Mouse (Mus musculus): ENCODE measurements around the gene Vmn2r21. TPM values are rescaled to one million over a fixed set of nuclear protein-coding genes. Genes with fewer than 3 reads are reported as not detected.
"Not testable (repeated sequence)": the region's sequence is repeated elsewhere in the genome, so short reads cannot be mapped to it uniquely, and the experiment has no call there.

Gene Vmn2r21
- polyA plus RNA-seq (2015; fragmentation: Nextera tagmentation; extraction: Ambion mirVana): not detected in 2 replicates

DNA sequence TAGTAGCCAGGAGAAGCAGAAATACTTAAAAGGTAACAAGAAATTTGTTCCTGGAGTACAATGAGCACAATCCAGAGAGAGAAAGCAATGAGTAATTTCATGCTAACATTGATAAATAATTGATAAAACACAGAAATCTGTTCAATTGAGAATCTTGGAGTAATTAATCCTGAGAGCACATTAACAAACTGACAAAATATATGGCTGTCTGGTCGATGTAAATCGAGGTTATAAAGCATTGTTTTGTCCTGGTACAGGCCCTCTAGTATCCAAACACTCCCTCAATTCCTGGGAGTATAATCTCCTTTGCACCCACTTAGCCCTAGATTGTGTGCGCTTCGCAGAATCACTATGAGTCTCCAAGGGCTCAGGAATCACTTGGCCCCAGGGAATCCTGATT lies at the start of gene Vmn2r21:
Vmn2r21 (minus strand) TSS at position 101 of the 400 bp plus-strand sequence.
- H3K9ac ChIP-seq (ENCODE audit: low read depth, low read length); H3K27me3 ChIP-seq (ENCODE audit: insufficient read depth, low read length); H3K4me3 ChIP-seq (replicated peaks; ENCODE audit: low read depth, low read length); ATAC-seq (replicated peaks; ENCODE audit: low FRiP score, low read depth); H3K36me3 ChIP-seq (ENCODE audit: insufficient read depth, low read length); H3K9me3 ChIP-seq (replicated peaks; ENCODE audit: low read length); H3K27ac ChIP-seq; H3K4me1 ChIP-seq (replicated peaks; ENCODE audit: insufficient read depth, low read length); H3K4me2 ChIP-seq (ENCODE audit: low read length); DNase-seq (ENCODE audit: low spot score): not testable (repeated sequence)
- no CpG with 5 or more reads among the region's 4 CpGs for WGBS

DNA sequence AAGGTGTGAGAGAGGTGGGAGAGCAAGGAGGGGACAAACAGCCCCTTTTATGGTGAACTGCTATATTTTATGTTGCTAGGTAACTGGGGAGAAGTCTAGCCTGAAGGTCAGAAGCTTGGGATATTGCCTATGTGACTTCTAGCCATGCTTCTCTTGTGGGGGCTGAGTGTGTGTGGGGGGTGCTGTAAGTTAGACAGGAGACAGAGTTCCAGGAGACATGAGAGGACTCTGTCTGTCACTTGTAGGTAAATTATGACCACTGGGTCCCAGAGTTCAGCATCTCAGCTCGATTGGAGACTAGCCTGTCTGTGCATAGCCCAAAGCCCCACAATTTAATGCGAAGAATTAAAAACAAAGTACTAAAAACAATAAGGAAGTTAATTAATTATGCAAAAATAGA lies 41.5 kb upstream of the Vmn2r21 start:
- WGBS: no CpG with 5 or more reads among the region's 2 CpGs
- H3K4me2 ChIP-seq (ENCODE audit: low read length); H3K9ac ChIP-seq (ENCODE audit: low read depth, low read length); H3K4me3 ChIP-seq (replicated peaks; ENCODE audit: low read depth, low read length); H3K27ac ChIP-seq; H3K36me3 ChIP-seq (ENCODE audit: insufficient read depth, low read length); ATAC-seq (replicated peaks; ENCODE audit: low FRiP score, low read depth); H3K27me3 ChIP-seq (ENCODE audit: insufficient read depth, low read length); DNase-seq (ENCODE audit: low spot score); H3K4me1 ChIP-seq (replicated peaks; ENCODE audit: insufficient read depth, low read length); H3K9me3 ChIP-seq (replicated peaks; ENCODE audit: low read length): not testable (repeated sequence)

DNA sequence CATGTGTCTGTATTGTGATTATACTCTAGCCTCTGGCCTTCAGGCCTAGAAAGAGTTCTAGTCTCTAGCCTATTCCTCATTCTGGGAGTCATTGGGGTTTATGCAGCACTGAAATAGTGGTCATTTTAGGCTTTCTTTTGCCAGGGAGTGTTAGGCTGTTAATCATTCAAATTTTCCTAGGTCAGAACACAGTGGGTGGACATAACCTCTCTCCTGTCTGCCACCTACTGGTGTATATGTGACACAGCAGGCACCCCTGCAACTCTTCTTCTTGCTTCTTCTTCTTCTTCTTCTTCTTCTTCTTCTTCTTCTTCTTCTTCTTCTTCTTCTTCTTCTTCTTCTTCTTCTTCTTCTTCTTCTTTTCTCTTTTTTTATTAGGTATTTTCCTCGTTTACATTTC lies 6.5 kb upstream of the Vmn2r21 start:
- not testable (repeated sequence) for H3K36me3 ChIP-seq (ENCODE audit: insufficient read depth, low read length); H3K9me3 ChIP-seq (replicated peaks; ENCODE audit: low read length); H3K9ac ChIP-seq (ENCODE audit: low read depth, low read length); H3K27me3 ChIP-seq (ENCODE audit: insufficient read depth, low read length); ATAC-seq (replicated peaks; ENCODE audit: low FRiP score, low read depth); H3K4me2 ChIP-seq (ENCODE audit: low read length); H3K4me3 ChIP-seq (replicated peaks; ENCODE audit: low read depth, low read length); DNase-seq (ENCODE audit: low spot score); H3K27ac ChIP-seq; H3K4me1 ChIP-seq (replicated peaks; ENCODE audit: insufficient read depth, low read length)
- no CpG with 5 or more reads among the region's 1 CpGs for WGBS

DNA sequence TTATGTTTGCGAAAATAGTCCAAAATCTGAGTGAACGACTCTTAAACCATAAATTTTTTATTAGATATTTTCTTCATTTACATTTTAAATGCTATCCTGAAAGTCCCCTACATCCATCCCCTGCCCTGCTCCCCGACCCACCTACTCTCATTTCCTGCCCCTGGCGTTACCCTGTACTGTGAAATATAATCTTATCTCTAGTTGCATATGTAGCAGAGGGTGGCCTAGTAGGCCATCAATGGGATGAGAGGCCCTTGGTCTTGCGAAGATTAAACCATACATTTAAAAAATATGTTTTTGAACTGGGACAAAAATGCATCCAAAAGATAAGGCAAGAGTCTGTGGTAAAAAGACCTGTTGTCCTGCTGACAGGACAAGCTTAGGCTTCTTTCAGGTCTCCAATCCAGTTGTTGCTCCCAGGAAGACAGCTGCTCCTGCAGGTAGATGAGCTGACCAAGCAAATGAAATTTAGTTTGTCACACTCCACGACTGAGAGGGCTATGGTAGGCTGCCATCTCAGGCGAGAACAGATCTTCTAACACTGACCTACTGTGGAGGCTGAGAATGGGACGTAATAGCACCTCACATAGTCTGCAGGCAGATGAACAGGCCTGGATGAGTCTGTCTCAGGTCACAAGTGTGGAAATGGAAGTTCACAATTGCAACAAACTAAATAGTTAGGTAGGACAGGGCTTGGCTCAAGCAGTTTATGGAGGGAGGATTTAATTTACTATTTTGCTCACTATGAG lies 10.8 kb downstream of the Vmn2r21 start:
- not testable (repeated sequence) for H3K4me3 ChIP-seq (replicated peaks; ENCODE audit: low read depth, low read length); DNase-seq (ENCODE audit: low spot score); H3K4me2 ChIP-seq (ENCODE audit: low read length); H3K27me3 ChIP-seq (ENCODE audit: insufficient read depth, low read length); H3K36me3 ChIP-seq (ENCODE audit: insufficient read depth, low read length); H3K4me1 ChIP-seq (replicated peaks; ENCODE audit: insufficient read depth, low read length); H3K9ac ChIP-seq (ENCODE audit: low read depth, low read length); H3K9me3 ChIP-seq (replicated peaks; ENCODE audit: low read length); H3K27ac ChIP-seq; ATAC-seq (replicated peaks; ENCODE audit: low FRiP score, low read depth)
- WGBS: no CpG with 5 or more reads among the region's 8 CpGs

DNA sequence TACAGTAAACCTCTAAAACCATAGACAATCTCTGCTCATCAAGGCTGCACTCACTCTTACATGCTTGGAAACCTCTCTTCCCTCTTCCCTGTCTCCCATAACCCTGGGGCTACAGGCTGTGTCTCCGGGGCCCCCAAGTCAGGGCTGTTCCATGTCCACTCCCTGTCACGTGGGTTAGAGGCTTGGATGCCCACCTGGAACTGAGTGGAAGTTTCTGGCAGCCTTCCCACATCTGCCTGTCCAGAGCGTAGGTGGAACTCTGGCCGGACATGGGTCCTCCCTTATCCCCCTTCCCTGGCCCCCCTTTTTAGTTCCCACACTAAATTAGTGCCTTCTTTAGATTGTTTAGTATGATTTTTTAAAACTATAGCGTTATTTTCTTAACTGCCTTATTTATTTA lies 60.2 kb downstream of the Vmn2r21 start:
- H3K36me3 ChIP-seq (ENCODE audit: insufficient read depth, low read length); H3K4me3 ChIP-seq (replicated peaks; ENCODE audit: low read depth, low read length); H3K9ac ChIP-seq (ENCODE audit: low read depth, low read length); H3K4me2 ChIP-seq (ENCODE audit: low read length); H3K9me3 ChIP-seq (replicated peaks; ENCODE audit: low read length); H3K27ac ChIP-seq; H3K27me3 ChIP-seq (ENCODE audit: insufficient read depth, low read length); H3K4me1 ChIP-seq (replicated peaks; ENCODE audit: insufficient read depth, low read length); DNase-seq (ENCODE audit: low spot score): not testable (repeated sequence)
- WGBS: no CpG with 5 or more reads among the region's 5 CpGs
- peak; percentile 59; the same call in 1 of the 2 replicates for ATAC-seq (replicated peaks; ENCODE audit: low FRiP score, low read depth)

DNA sequence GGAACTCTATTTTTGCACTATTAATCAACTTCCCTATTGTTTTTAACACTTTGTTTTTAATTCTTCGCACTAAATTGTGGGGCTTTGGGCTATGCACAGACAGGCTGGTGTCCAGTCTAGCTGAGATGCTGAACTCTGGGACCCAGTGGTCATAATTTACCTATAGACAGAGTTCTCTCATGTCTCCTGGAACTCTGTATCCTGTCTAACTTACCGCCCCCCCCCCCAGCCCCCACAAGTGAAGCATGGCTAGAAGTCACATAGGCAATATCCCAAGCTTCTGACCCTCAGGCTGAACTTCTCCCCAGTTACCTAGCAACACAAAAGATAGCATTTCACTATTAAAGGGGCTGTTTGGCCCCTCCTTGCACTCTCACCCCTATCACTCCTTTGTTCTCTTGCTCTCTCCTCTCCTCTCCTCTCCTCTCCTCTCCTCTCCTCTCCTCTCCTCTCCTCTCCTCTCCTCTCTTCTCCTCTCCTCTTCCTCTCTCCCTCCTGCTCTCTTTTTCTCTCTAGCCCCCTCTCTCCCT lies 60.7 kb downstream of the Vmn2r21 start:
- not testable (repeated sequence) for H3K27me3 ChIP-seq (ENCODE audit: insufficient read depth, low read length); H3K27ac ChIP-seq; H3K9me3 ChIP-seq (replicated peaks; ENCODE audit: low read length); H3K4me2 ChIP-seq (ENCODE audit: low read length); H3K4me1 ChIP-seq (replicated peaks; ENCODE audit: insufficient read depth, low read length); H3K9ac ChIP-seq (ENCODE audit: low read depth, low read length); DNase-seq (ENCODE audit: low spot score); H3K36me3 ChIP-seq (ENCODE audit: insufficient read depth, low read length); H3K4me3 ChIP-seq (replicated peaks; ENCODE audit: low read depth, low read length)
- peak; percentile 52; the same call in 1 of the 2 replicates for ATAC-seq (replicated peaks; ENCODE audit: low FRiP score, low read depth)
- WGBS: no CpG with 5 or more reads among the region's 2 CpGs

DNA sequence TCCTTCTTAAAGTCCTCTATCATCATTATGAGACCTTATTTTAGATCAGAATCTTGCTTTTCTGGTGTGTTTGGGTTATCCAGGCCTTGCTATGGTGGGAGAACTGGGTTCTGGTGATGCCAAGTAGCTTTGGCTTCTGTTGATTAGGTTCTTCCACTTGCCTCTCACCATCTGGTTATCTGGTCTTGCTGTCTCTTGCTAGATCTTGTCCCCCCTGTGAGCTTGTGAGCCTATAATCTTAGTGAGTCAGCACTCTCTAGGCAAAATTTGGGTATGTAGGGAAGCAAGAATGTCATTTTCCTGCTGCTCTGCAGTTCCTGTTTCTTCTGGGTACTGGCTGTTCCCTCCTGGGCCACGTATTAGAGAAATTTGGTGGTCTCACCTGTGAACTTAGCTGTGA lies 64.6 kb downstream of the Vmn2r21 start:
- WGBS: no CpG with 5 or more reads among the region's 1 CpGs
- H3K4me2 ChIP-seq (ENCODE audit: low read length); H3K27ac ChIP-seq; DNase-seq (ENCODE audit: low spot score); H3K9ac ChIP-seq (ENCODE audit: low read depth, low read length); H3K36me3 ChIP-seq (ENCODE audit: insufficient read depth, low read length); H3K4me1 ChIP-seq (replicated peaks; ENCODE audit: insufficient read depth, low read length); H3K4me3 ChIP-seq (replicated peaks; ENCODE audit: low read depth, low read length); H3K9me3 ChIP-seq (replicated peaks; ENCODE audit: low read length); H3K27me3 ChIP-seq (ENCODE audit: insufficient read depth, low read length); ATAC-seq (replicated peaks; ENCODE audit: low FRiP score, low read depth): not testable (repeated sequence)

Other genes starting within 250 kb of the Vmn2r21 start
- 0.08 TPM in 1 of 2 replicates, not detected in the other for gene Clec4e, start 243.5 kb downstream of the Vmn2r21 start, polyA plus RNA-seq (2015; fragmentation: Nextera tagmentation; extraction: Ambion mirVana)
- gene Vmn2r19, start 225.1 kb downstream of the Vmn2r21 start, polyA plus RNA-seq (2015; fragmentation: Nextera tagmentation; extraction: Ambion mirVana): not detected in 2 replicates
- not detected in 2 replicates for gene Vmn2r20, start 115.3 kb downstream of the Vmn2r21 start, polyA plus RNA-seq (2015; fragmentation: Nextera tagmentation; extraction: Ambion mirVana)
- not detected in 2 replicates for gene Vmn2r22, start 117.3 kb upstream of the Vmn2r21 start, polyA plus RNA-seq (2015; fragmentation: Nextera tagmentation; extraction: Ambion mirVana)
- gene Vmn2r23, start 169.3 kb upstream of the Vmn2r21 start, polyA plus RNA-seq (2015; fragmentation: Nextera tagmentation; extraction: Ambion mirVana): not detected in 2 replicates
- gene Vmn2r24, start 245.5 kb upstream of the Vmn2r21 start, polyA plus RNA-seq (2015; fragmentation: Nextera tagmentation; extraction: Ambion mirVana): not detected in 2 replicates